Mouse (Mus musculus) embryonic facial prominence, embryonic 15.5 days (tissue): ENCODE measurements around the gene Itpa. TPM values are rescaled to one million over a fixed set of nuclear protein-coding genes. Genes with fewer than 3 reads are reported as not detected.

Experiments used
- ATAC-seq: fragments of 200-750 bp; cut with Nextera tagmentation; 2 replicates; pipeline ENCODE4 v1.8.0; 2017; ENCODE audit warnings: low read depth, moderate TSS enrichment; ENCODE audit not compliant: insufficient number of reproducible peaks, low FRiP score, low TSS enrichment
- H3K27ac ChIP-seq: fragments of 300-500 bp; sonication (generic); replicated peaks from 2 replicates; pipeline ENCODE4 v1.5.1; 2015; ENCODE audit warnings: mild to moderate bottlenecking, inconsistent platforms
- H3K27me3 ChIP-seq: fragments of 300-500 bp; sonication (generic); 2 replicates; pipeline ENCODE4 v1.6.1; 2015; ENCODE audit warnings: inconsistent platforms
- H3K36me3 ChIP-seq: fragments of 300-500 bp; sonication (generic); 2 replicates; pipeline ENCODE4 v1.6.1; 2015; ENCODE audit warnings: mild to moderate bottlenecking, inconsistent platforms
- H3K4me1 ChIP-seq: fragments of 300-500 bp; sonication (generic); 2 replicates; pipeline ENCODE4 v1.6.1; 2015; ENCODE audit warnings: inconsistent platforms
- H3K4me2 ChIP-seq: fragments of 300-500 bp; sonication (generic); replicated peaks from 2 replicates; pipeline ENCODE4 v1.6.1; 2015; ENCODE audit warnings: mild to moderate bottlenecking, inconsistent platforms
- H3K4me3 ChIP-seq: fragments of 300-500 bp; sonication (generic); replicated peaks from 2 replicates; pipeline ENCODE4 v1.5.1; 2015; ENCODE audit warnings: mild to moderate bottlenecking, inconsistent platforms
- H3K9ac ChIP-seq: fragments of 300-500 bp; sonication (generic); 2 replicates; pipeline ENCODE4 v1.6.1; 2015; ENCODE audit warnings: inconsistent platforms
- H3K9me3 ChIP-seq: fragments of 300-500 bp; sonication (generic); replicated peaks from 2 replicates; pipeline ENCODE4 v1.6.1; 2016; ENCODE audit warnings: inconsistent platforms
- WGBS: fragments of 180-500 bp; shearing (Covaris S2); methylation state at CpG from one replicate; pipeline ENCODE4 v1.1.7; 2015; 5-methylcytosine and 5-hydroxymethylcytosine counted together
- polyA plus RNA-seq: library from polyadenylated mRNA; unstranded; fragments of >200 nt; fragmentation: Nextera tagmentation; extraction: Ambion mirVana; gene quantifications from 2 replicates; pipeline ENCODE4 v1.2.1, GENCODE M21; 2015

Gene Itpa
- polyA plus RNA-seq, 1 experiment from 2014 or later, result 101 TPM

- Histone ChIP-seq H3K4me2 (no peak overlapping the region), H3K9me3 (no peaks in the 10 kb centered on the region), H3K27me3 (no peaks in the 10 kb centered on the region), H3K9ac (no peak overlapping the region), H3K4me1 (0 out of 2 replicates have a peak, but pooled peaks cover under 1% of the 10 kb centered on the region), H3K27ac (no peak overlapping the region), H3K36me3 (peaks cover 91% of the 10 kb centered on the region), H3K4me3 (no peak overlapping the region)
- WGBS, result 62% methylated on average over 6 of the region's 6 CpGs
- ATAC-seq, result no peak
Observed at GRCm38 (mm10) chr2:130657541-130657940, 9.9 kb upstream of the Itpa start.

GRCm38 (mm10) chr2:130658530-130658929 lies 8.9 kb upstream of the Itpa start:
- H3K36me3 ChIP-seq, result peaks cover 82% of the 10 kb centered on the region
- no peaks in the 10 kb centered on the region for H3K9me3 ChIP-seq
- ATAC-seq, result no peak
- peaks cover 11% of the 10 kb centered on the region for H3K4me1 ChIP-seq
- H3K9ac ChIP-seq, result no peak overlapping the region
- H3K27me3 ChIP-seq, result no peaks in the 10 kb centered on the region
- no peak overlapping the region for H3K4me3 ChIP-seq
- no peak overlapping the region for H3K4me2 ChIP-seq
- WGBS, result 96% methylated on average over 10 of the region's 10 CpGs
- no peak overlapping the region for H3K27ac ChIP-seq

- no peak for ATAC-seq
- Histone ChIP-seq H3K4me3 (peak overlapping the region; percentile 71), H3K27me3 (no peaks in the 10 kb centered on the region), H3K27ac (no peak overlapping the region), H3K9ac (peak overlapping the region; percentile 92), H3K4me1 (peaks cover 23% of the 10 kb centered on the region), H3K4me2 (peak overlapping the region; percentile 70), H3K9me3 (no peaks in the 10 kb centered on the region), H3K36me3 (peaks cover 39% of the 10 kb centered on the region)
- 88% methylated on average over 11 of the region's 11 CpGs for WGBS
Observed at GRCm38 (mm10) chr2:130663342-130663741, 4.1 kb upstream of the Itpa start.

- Histone ChIP-seq H3K36me3 (peaks cover 31% of the 10 kb centered on the region), H3K4me3 (peak within 1 kb of the TSS; percentile 71), H3K27me3 (no peaks in the 10 kb centered on the region), H3K9ac (peak within 1 kb of the TSS; percentile 92), H3K27ac (peak within 1 kb of the TSS; percentile 100), H3K4me2 (peak within 1 kb of the TSS; percentile 70), H3K4me1 (peaks cover 28% of the 10 kb centered on the region), H3K9me3 (no peaks in the 10 kb centered on the region)
- under 1% methylated on average over 40 of the region's 40 CpGs for WGBS
- peak; percentile 98 for ATAC-seq
Observed at GRCm38 (mm10) chr2:130664102-130664701, 3.2 kb upstream of the Itpa start, which contains the start of gene Ddrgk1. TSS of gene Ddrgk1 (minus strand) at chr2:130664659.

- no peak overlapping the region for H3K4me3 ChIP-seq
- H3K27ac ChIP-seq, result no peak overlapping the region
- H3K9me3 ChIP-seq, result no peaks in the 10 kb centered on the region
- H3K4me2 ChIP-seq, result no peak overlapping the region
- H3K9ac ChIP-seq, result no peak overlapping the region
- WGBS, result 81% methylated on average over 10 of the region's 10 CpGs
- H3K36me3 ChIP-seq, result peaks cover 95% of the 10 kb centered on the region
- no peak for ATAC-seq
- H3K4me1 ChIP-seq, result no peaks in the 10 kb centered on the region
- no peaks in the 10 kb centered on the region for H3K27me3 ChIP-seq
Observed at GRCm38 (mm10) chr2:130677211-130677610, 9.8 kb downstream of the Itpa start.

GRCm38 (mm10) chr2:130679154-130679553 lies 11.7 kb downstream of the Itpa start:
- peaks cover 88% of the 10 kb centered on the region for H3K36me3 ChIP-seq
- H3K9me3 ChIP-seq, result no peaks in the 10 kb centered on the region
- no peaks in the 10 kb centered on the region for H3K4me1 ChIP-seq
- H3K4me2 ChIP-seq, result no peak overlapping the region
- no peak overlapping the region for H3K4me3 ChIP-seq
- no peak overlapping the region for H3K9ac ChIP-seq
- H3K27ac ChIP-seq, result no peak overlapping the region
- WGBS, result 93% methylated on average over 12 of the region's 12 CpGs
- ATAC-seq, result no peak
- no peaks in the 10 kb centered on the region for H3K27me3 ChIP-seq

GRCm38 (mm10) chr2:130679899-130680298 lies 12.5 kb downstream of the Itpa start:
- Histone ChIP-seq H3K36me3 (peaks cover 88% of the 10 kb centered on the region), H3K27me3 (no peaks in the 10 kb centered on the region), H3K4me2 (no peak overlapping the region), H3K27ac (no peak overlapping the region), H3K4me1 (no peaks in the 10 kb centered on the region), H3K4me3 (no peak overlapping the region), H3K9me3 (no peaks in the 10 kb centered on the region), H3K9ac (no peak overlapping the region)
- 86% methylated on average over 6 of the region's 6 CpGs for WGBS
- ATAC-seq, result no peak

GRCm38 (mm10) chr2:130681531-130681930 lies 14.1 kb downstream of the Itpa start:
- H3K4me1 ChIP-seq, result no peaks in the 10 kb centered on the region
- no peak overlapping the region for H3K4me3 ChIP-seq
- WGBS, result 76% methylated on average over 3 of the region's 3 CpGs
- no peak for ATAC-seq
- peaks cover 78% of the 10 kb centered on the region for H3K36me3 ChIP-seq
- no peak overlapping the region for H3K4me2 ChIP-seq
- H3K27ac ChIP-seq, result no peak overlapping the region
- H3K9me3 ChIP-seq, result no peaks in the 10 kb centered on the region
- no peaks in the 10 kb centered on the region for H3K27me3 ChIP-seq
- H3K9ac ChIP-seq, result no peak overlapping the region

GRCm38 (mm10) chr2:130685426-130685825 lies 18.0 kb downstream of the Itpa start:
- WGBS, result 82% methylated on average over 9 of the region's 9 CpGs
- no peak overlapping the region for H3K4me3 ChIP-seq
- H3K4me2 ChIP-seq, result no peak overlapping the region
- no peak overlapping the region for H3K9ac ChIP-seq
- H3K9me3 ChIP-seq, result no peaks in the 10 kb centered on the region
- no peak for ATAC-seq
- no peaks in the 10 kb centered on the region for H3K4me1 ChIP-seq
- peaks cover 48% of the 10 kb centered on the region for H3K36me3 ChIP-seq
- no peaks in the 10 kb centered on the region for H3K27me3 ChIP-seq
- no peak overlapping the region for H3K27ac ChIP-seq

- Histone ChIP-seq H3K27me3 (no peaks in the 10 kb centered on the region), H3K4me2 (no peak overlapping the region), H3K9ac (no peak overlapping the region), H3K4me1 (no peaks in the 10 kb centered on the region), H3K27ac (no peak overlapping the region), H3K36me3 (peaks cover 21% of the 10 kb centered on the region), H3K9me3 (no peaks in the 10 kb centered on the region), H3K4me3 (no peak overlapping the region)
- ATAC-seq, result no peak
- 78% methylated on average over 2 of the region's 2 CpGs for WGBS
Observed at GRCm38 (mm10) chr2:130689011-130689410, 21.6 kb downstream of the Itpa start.

GRCm38 (mm10) chr2:130693563-130693962 lies 26.2 kb downstream of the Itpa start:
- H3K36me3 ChIP-seq, result no peaks in the 10 kb centered on the region
- H3K9me3 ChIP-seq, result no peaks in the 10 kb centered on the region
- no peak overlapping the region for H3K4me3 ChIP-seq
- no peak overlapping the region for H3K27ac ChIP-seq
- H3K27me3 ChIP-seq, result peaks cover 21% of the 10 kb centered on the region
- WGBS, result 33% methylated on average over 3 of the region's 3 CpGs
- no peak overlapping the region for H3K9ac ChIP-seq
- H3K4me1 ChIP-seq, result peaks cover 19% of the 10 kb centered on the region
- no peak overlapping the region for H3K4me2 ChIP-seq
- ATAC-seq, result no peak

GRCm38 (mm10) chr2:130696700-130697152 lies 29.3 kb downstream of the Itpa start:
- WGBS, result under 1% methylated on average over 31 of the region's 31 CpGs
- Histone ChIP-seq H3K36me3 (no peaks in the 10 kb centered on the region), H3K9ac (peak overlapping the region; percentile 37), H3K9me3 (no peaks in the 10 kb centered on the region), H3K4me3 (peak overlapping the region; percentile 62), H3K27ac (no peak overlapping the region), H3K4me2 (peak overlapping the region; percentile 99), H3K4me1 (peaks cover 19% of the 10 kb centered on the region), H3K27me3 (peaks cover 29% of the 10 kb centered on the region)
- ATAC-seq, result no peak; the same call in 1 of the 2 replicates
